Mouse (Mus musculus): ENCODE measurements around the gene Dlg2. TPM values are rescaled to one million over a fixed set of nuclear protein-coding genes. Genes with fewer than 3 reads are reported as not detected.

Dlg2 gene
- total RNA-seq, 2 experiments from 2014 or later: 0.60 to 1.2 TPM

GRCm38 (mm10) chr7:90512293-90512692 lies 35.8 kb downstream of the Dlg2 start:
- ATAC-seq (replicated peaks; ENCODE audit: low FRiP score, poor library complexity, severe bottlenecking): no peak

GRCm38 (mm10) chr7:90539481-90540402 lies 63.3 kb downstream of the Dlg2 start:
- ATAC-seq (replicated peaks; ENCODE audit: low FRiP score, poor library complexity, severe bottlenecking): no peak

- ATAC-seq (replicated peaks; ENCODE audit: low FRiP score, poor library complexity, severe bottlenecking): no peak
Observed at GRCm38 (mm10) chr7:90540811-90541323, 64.4 kb downstream of the Dlg2 start.

DNA sequence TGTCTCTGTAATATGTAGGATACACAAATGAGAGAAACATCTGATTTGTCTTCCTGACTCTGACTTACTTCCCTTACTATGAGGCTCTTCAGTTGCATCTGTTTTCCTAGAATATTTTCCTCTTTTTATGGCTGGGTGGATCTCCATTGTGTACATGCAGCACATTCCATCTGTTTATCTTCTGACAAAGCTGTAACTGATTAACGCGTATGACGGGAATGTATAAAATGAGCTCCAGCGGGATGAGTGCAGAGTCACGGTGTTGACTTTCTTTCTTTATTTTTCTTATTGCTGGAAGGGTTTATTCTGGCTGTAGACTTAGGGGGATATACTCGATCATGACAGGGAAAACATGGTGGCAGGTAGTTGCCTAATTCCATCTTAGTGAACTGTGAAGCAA lies 76.9 kb downstream of the Dlg2 start:
- ATAC-seq (replicated peaks; ENCODE audit: low FRiP score, poor library complexity, severe bottlenecking): no peak

GRCm38 (mm10) chr7:90554421-90554820 lies 77.9 kb downstream of the Dlg2 start:
- no peak for ATAC-seq (replicated peaks; ENCODE audit: low FRiP score, poor library complexity, severe bottlenecking)

DNA sequence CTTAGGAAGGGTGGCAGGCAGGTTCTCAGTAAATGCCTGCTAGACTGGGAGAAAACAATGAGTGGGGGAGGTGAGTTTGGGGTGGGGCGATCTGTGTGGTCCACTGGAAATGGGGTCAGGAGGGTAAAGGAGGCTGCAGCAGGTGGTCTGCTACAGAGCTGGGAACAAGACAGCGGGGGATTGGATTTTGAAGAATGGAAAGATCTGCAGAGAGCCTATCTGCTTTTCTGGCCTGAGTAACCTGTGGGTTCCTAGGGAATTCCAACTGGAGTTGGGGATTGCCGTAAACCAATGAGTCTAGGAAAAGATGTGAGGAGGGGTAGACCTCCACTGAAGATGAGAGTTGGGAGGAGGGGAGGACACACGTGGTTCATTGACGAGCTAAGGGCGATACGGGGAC lies 92.7 kb downstream of the Dlg2 start:
- ATAC-seq (replicated peaks; ENCODE audit: low FRiP score, poor library complexity, severe bottlenecking): no peak

DNA sequence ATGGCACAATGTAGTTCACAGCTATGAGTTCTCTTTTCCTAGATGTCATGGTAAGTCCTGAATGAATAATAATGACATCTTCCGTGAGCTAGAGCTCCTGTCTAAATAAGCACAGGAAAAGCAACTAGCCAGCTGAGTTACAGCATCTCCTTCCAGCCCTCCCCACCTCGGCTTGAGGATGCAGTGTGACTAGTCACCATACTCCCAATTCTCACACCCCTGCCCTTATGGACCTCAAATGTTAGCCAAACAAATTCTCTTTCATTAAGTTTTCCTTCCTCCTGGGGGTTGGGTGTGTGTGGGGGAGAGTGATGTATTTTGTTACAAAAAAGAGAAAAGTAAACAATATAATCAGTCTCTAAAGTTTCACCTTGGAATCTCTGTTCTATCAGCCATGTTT lies 111.3 kb downstream of the Dlg2 start:
- no peak for ATAC-seq (replicated peaks; ENCODE audit: low FRiP score, poor library complexity, severe bottlenecking)

- ATAC-seq (replicated peaks; ENCODE audit: low FRiP score, poor library complexity, severe bottlenecking): no peak
Observed at GRCm38 (mm10) chr7:90588318-90588717, 111.8 kb downstream of the Dlg2 start.

- ATAC-seq (replicated peaks; ENCODE audit: low FRiP score, poor library complexity, severe bottlenecking): no peak
Observed at GRCm38 (mm10) chr7:90609764-90610163, 133.3 kb downstream of the Dlg2 start.

DNA sequence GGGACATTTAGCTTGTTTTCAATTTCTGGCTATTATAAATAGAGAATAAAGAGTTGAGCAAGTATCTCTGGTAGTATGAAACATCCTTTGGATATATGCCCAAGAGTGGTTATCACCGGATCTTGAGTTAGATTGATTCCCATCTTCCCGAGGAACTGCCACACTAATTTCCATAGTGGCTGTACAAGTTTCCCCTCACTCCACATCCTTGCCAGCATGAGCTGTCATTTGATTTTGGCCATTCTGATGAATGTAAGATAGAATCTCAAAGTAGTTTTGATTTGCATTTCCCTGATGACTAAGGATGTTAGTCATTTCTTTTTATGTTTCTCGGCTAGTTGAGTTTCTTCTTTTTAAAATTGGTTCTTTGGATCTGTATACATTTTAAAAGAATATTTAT lies 154.1 kb downstream of the Dlg2 start:
- ATAC-seq (replicated peaks; ENCODE audit: low FRiP score, poor library complexity, severe bottlenecking): no peak

GRCm38 (mm10) chr7:90649512-90649911 lies 173.0 kb downstream of the Dlg2 start:
- ATAC-seq (replicated peaks; ENCODE audit: low FRiP score, poor library complexity, severe bottlenecking): no peak

GRCm38 (mm10) chr7:90651128-90651527 lies 174.7 kb downstream of the Dlg2 start:
- ATAC-seq (replicated peaks; ENCODE audit: low FRiP score, poor library complexity, severe bottlenecking): no peak

DNA sequence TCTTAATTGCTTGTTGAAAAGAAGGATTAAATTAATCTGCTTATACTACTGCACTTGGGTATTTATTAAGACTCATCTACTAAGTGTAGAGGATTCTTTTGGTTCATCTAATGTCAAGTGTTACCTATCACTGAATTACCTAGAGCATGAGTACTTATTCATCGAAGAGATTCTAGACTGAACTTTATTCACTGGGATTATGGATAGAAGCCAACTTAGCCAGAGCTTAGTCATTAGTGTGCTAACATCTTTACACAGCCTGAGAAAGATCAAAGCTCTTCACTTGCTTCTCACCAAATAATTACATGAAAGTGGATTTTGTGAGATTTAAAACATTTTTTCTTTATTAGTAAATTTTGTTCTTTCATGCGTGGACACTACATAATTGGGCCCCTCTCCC lies 175.1 kb downstream of the Dlg2 start:
- ATAC-seq (replicated peaks; ENCODE audit: low FRiP score, poor library complexity, severe bottlenecking): no peak

GRCm38 (mm10) chr7:90658593-90658992 lies 182.1 kb downstream of the Dlg2 start:
- no peak for ATAC-seq (replicated peaks; ENCODE audit: low FRiP score, poor library complexity, severe bottlenecking)

DNA sequence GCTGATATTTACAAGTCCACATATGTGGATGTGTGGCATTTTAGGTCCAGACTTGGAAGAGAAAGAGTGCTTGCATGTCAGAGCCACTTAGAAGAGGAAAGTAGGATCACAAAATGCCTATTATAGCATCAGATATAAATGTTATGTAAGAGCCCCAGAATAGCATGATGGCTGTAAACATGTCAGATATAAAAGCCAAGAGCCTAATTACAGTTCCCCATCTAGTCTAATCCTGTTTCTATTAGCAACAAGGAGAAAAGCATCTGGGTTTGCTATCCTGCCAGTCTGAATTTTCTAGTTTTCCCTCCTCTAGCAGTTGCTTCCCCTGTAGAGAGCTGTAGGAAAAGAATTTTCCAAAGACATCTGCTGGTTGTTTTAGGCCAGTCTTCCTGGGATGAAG lies 217.6 kb downstream of the Dlg2 start:
- no peak for ATAC-seq (replicated peaks; ENCODE audit: low FRiP score, poor library complexity, severe bottlenecking)

- no peak for ATAC-seq (replicated peaks; ENCODE audit: low FRiP score, poor library complexity, severe bottlenecking)
Observed at GRCm38 (mm10) chr7:90696181-90696950, 219.9 kb downstream of the Dlg2 start.

DNA sequence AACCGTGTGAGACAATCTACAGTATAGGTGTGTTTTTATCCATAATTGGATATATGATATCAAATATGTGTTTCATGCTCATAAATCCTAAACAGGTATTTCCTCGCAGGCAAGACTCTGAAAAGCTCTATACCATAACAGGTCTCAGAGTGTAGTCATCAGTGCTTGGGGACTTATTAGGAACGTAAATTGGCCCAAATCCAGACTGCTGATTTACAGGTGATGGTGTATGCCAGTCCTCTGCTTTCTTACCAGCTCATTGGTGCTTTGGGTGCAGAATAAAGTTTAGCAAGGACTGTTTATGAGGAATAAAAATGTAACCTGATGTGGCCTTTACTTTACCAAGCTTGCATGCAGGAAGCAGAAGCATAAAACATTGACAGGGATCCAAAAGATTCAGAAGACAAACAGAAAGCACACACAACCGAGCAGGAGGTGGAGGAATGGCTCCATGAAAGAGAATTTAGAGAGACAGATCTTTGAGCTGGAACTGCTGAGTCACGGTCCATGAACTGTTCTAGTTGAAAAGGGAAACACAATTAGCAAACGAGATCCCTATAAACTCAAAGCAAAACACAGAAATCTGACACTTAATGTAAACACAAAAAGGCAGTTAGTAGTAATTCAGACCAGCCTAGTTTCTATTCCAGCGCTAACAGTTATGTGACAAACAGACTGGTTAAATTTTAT lies 226.8 kb downstream of the Dlg2 start:
- ATAC-seq (replicated peaks; ENCODE audit: low FRiP score, poor library complexity, severe bottlenecking): no peak

DNA sequence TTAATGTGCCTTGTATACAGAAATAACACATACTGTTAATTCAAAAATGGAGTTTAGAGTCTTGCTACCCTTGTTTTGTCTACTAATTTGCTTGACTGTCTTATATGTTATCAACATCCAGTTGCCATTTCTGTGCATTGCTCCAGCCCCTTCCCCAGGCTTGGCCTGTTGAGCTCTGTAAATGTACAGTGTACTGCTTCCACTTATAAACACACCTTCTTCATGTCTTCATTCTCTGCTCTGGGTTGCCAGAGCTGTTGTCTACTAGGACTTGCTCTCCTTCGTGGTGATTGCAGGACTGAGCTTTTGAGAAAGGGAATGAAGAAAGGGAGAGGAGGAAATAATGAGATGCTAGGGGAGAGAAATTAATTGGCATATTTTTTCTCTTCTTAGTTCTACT lies 227.5 kb downstream of the Dlg2 start:
- ATAC-seq (replicated peaks; ENCODE audit: low FRiP score, poor library complexity, severe bottlenecking): no peak

DNA sequence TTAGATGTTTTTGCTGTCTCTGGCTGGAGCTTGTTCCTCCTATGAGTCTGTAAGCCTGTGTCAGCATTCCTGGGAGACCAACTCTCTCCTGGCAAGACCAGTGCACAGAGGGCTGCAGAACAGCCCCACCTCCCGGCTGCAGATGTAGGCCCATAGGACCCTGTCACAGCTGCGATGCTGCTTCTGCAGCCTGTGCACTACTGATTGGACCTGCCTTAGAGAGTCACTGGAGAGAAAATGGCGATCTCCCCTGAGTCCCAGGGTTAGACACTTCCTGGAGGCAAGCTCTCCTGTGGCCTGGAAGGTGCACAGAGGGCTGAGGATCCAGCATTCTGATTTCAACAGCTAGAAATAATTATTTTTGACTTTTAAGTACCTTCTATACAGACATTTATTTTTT lies 257.6 kb downstream of the Dlg2 start:
- ATAC-seq (replicated peaks; ENCODE audit: low FRiP score, poor library complexity, severe bottlenecking): no peak

DNA sequence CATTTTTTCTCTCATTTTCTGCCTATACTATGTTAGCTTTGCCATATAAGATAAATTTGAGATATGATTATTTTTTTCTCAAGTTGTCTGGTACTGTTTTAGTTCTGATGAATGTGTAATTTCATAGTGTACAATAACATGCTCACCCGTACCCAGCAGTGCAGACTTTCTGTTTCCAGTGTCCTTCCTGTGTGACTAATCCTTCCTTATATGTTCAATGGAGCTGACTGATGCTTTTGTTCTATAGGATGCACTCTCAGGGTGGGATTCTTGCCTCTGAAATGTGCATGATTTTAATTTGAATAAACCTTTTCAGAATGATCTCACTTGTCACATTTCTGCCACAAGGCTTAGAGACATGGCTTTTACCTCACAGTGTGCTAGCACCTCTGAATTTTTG lies 259.9 kb downstream of the Dlg2 start:
- ATAC-seq (replicated peaks; ENCODE audit: low FRiP score, poor library complexity, severe bottlenecking): no peak
